Mouse (Mus musculus): ENCODE measurements around the gene Ece1.
"Not testable (repeated sequence)": the region's sequence is repeated elsewhere in the genome, so short reads cannot be mapped to it uniquely, and the experiment has no call there.

Ece1 gene

DNA sequence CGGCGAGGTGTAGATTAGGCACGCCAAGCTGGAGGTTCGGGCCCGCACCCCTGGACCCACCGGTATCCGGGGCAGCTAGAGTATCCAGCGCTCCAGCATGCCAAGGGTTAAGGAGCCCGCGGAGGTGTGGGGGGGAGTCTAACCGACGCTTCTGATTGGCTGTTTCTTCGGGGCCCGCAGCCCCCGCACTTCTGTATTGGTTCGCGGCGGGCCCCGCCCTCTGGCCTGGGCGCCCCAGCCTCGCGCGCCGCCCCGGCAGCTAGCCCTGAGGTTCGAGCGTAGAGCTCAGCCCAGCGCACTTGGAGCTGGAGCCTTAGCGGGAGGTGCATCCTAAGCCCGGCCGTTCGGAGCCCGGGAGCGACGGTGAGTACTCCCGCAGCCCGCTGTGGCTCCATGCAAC lies at the start of gene Ece1:
Gene Ece1, plus strand, starts transcription at position 219 of the 400 bp plus-strand sequence.
- DNase-seq (ENCODE audit: extremely low spot score, low spot score): peak; percentile 92

DNA sequence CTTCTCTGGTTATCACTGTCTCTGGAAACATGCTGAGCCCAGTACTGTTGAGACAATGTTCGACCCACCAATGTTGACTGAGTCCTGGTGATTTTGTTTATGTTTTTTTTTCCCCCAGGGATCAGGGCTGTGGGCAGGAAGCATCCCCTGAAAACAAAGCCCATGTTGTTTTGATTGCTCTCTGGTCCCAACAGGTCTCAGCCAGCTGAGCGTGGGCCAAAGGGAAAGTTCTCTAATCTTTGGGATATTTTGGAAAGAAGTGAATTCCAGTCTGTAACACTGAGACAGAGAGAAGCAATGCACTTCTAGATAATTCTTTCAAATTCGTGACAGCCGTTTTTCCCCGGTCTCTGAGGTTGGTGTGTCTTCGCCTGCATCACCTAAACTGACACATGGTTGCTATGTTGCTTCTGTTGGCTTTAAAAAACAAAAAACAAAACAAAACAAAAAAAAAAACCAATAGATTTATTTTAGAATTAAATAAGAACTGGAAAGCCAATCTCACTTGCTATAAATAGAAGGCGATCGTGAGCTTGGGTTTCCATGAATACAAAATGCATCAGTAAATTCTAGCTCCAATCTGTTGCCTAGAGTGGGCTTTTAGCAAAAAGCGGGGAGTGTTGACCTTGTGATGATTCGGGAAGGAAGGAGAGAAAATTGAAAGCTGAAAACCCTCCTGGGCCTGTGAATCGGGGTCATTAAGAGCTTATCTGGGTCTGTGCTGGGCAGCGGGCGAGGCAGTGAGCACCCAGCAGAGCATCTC lies 48.9 kb upstream of the Ece1 start:
- no peak for DNase-seq (ENCODE audit: extremely low spot score, low spot score)

GRCm38 (mm10) chr4:137814140-137814539 lies 47.9 kb upstream of the Ece1 start:
- DNase-seq (ENCODE audit: extremely low spot score, low spot score): no peak

DNA sequence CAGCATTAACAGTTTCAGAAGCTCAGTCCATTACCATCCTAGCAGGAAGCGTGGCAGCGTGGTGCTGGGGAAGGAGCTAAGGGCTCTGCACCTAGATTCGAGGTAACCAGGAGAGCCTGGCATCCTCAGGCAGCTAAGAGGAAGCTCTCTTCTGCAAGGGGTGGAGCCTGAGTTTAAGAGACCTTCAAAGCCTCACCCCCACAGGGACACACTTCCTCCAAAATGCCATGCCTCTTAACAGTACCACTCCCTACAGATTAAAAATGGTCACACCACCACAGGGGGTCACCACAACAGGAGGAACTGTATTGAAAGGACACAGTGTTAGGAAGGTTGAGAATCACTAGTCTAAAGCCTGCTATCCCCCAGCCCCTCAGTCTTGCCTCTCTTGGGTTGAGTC lies 46.6 kb upstream of the Ece1 start:
- DNase-seq (ENCODE audit: extremely low spot score, low spot score): no peak

DNA sequence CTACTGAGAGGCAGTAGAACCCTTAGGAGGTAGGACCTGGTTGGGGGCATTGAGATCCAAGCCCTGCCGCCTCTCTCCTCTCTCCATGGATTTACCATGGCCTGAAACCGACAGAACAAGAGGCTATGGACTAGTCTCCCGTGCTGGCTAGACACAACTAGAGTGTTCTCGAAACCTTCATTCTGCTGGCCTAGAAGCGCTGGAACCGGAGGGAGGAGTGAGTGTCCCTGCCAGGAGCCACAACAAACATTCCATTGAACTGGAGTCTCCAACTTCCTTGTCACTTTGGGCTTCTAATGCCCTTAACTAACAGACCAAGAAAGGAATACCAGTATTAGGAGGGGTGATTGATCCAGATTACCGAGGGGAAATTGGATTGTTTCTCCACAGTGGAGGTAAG lies 45.8 kb upstream of the Ece1 start:
- DNase-seq (ENCODE audit: extremely low spot score, low spot score): no peak

DNA sequence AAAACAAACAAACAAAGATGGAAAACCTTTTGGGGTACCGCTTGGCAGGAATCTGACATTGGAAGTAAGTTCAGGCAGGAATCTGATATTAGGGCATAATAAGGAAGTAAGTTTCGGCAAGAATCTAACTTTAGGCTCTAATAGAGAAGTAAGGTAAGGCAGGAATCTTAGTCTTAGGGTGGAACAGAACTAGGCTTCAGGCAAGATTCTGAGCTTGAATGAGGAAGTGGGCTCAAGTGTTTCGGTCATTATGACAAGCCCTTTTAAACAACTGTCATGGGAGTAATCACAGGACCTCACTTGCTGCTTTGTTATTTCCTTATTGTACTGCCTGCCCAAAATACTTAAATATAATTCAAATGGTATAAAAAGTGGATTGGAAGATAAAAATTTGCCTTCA lies 43.7 kb upstream of the Ece1 start:
- no peak for DNase-seq (ENCODE audit: extremely low spot score, low spot score)

DNA sequence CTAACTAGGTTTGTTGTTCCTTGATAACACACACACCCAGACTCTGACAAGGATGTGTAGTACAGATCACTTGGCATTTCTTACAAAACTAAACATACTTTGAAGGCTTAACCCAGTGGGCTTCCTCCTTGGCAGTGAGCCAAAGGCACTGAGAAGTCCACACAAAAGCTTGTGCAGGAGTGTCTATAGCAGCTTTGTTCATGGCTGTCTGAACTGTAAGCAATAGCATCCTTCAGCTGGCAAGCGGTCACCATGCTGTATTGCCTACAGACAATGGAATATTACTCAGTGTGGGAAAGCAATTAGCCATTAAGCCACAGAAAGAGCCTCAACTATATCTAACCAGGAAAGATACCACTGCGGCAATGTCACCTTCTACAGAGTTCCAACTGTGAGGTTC lies 42.5 kb upstream of the Ece1 start:
- no peak for DNase-seq (ENCODE audit: extremely low spot score, low spot score)

DNA sequence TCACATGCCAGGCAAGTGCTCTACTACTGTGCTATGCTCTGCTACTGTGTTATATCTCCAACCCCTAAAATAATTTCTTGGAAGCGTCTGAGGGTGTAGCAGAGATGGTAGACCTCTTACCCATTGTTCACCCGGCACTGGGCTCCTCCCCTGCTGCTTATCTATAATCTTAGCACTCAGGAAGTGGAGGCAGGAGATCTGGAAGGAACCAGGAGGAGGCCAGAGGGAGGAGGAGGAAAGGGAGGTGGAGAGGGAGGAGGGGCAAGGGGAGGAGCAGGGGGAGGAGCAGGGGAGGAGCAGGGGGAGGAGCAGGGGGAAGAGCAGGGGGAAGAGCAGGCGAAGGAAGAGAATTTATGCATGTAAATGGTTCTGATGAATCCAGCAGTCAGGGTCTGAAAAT lies 41.3 kb upstream of the Ece1 start:
- DNase-seq (ENCODE audit: extremely low spot score, low spot score): no peak

- DNase-seq (ENCODE audit: extremely low spot score, low spot score): no peak
Observed at GRCm38 (mm10) chr4:137822537-137822936, 39.5 kb upstream of the Ece1 start.

GRCm38 (mm10) chr4:137823542-137823941 lies 38.5 kb upstream of the Ece1 start:
- no peak for DNase-seq (ENCODE audit: extremely low spot score, low spot score)

DNA sequence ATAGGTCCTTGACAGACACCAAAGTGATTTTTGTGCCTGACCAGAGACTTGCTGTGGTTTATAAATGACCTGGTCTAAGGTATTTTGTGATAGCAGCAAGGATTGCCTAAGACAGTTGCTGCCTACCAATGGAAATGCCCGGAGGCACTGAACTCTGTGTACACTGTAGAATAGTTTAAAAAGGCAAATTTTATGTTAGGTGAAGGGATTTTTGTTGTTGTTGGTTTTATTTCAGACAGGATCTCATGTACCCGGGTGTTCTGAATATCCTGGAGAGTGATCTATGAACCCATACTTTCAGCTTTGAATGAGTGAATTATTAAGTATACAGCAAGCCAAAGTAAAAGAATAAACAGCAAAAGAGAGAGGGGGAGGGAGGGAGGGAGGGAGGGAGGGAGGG lies 37.2 kb upstream of the Ece1 start:
- no peak for DNase-seq (ENCODE audit: extremely low spot score, low spot score)

DNA sequence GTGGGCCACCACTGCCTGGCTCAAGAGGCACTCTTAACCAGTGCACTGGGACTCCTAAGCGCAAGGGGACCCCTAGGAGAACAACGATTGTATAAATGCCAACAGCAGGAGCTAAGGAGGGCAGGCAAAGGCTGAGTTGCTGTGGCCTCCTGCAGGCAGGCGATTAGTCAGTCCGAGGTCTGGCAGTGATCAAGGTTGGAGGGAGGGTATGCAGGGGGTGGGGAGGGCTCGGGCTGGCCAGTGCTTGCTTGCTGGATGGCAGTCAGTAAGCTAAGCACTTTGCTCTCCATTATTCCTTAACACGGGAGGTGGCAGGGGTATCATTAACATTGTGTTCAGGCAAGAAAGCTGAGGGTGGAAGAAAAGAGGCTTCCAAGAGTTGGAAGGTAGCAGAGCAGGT lies 31.7 kb upstream of the Ece1 start:
- DNase-seq (ENCODE audit: extremely low spot score, low spot score): no peak

DNA sequence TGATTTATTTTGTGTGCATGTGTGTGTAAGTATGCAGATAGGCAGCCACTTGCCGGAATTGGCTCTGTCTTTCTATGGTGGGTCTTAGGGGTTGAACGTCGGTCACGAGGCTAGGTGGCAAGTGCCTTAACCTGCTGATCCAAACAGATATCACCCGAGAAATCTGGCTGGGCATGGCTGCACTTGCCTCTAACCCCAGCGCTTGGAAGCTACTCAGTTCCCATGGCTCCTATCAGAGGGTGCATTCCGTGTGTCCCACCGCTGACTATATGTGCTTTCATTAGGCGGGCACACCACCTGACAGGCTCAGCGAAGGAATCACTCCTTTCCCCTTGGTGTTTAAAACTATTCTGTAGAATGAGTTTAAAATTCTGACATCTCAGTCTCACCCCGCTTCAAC lies 30.4 kb upstream of the Ece1 start:
- DNase-seq (ENCODE audit: extremely low spot score, low spot score): no peak

DNA sequence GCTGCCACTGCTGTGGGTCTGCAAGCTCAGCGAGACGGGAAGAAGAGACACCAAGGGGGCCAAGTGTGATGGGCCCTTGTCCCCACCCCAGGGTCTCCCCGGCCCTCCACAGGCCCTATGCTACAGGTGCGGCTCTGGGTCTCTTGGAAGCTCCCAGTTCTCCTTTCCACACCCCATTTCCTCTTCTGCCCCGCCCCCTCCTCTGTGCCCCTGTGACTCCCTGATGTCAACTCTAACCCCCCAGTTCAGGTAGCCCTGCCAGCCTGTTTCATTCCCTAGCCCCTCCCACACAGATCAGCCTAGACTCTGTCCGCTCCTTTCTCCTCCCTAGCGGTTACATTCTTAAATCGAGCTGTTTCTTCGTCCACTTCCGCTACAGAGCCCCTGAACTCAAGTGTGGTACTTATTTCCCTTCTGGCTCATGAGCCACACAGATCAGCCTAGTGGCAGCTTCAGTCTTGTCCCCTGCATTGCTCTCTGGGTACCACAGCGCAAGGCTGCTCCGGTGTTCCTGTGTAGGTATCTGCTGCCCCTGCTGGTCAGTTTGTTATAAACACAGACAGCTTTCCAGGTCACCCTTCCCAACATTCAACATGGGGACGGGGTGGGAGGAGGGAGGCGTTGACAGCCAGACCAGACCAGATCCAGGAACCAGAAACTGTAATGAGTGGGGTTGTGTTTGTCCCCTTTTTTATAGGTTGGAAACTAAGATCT lies 26.3 kb upstream of the Ece1 start:
- DNase-seq (ENCODE audit: extremely low spot score, low spot score): peak; percentile 72

- DNase-seq (ENCODE audit: extremely low spot score, low spot score): no peak
Observed at GRCm38 (mm10) chr4:137836741-137837140, 25.3 kb upstream of the Ece1 start.

DNA sequence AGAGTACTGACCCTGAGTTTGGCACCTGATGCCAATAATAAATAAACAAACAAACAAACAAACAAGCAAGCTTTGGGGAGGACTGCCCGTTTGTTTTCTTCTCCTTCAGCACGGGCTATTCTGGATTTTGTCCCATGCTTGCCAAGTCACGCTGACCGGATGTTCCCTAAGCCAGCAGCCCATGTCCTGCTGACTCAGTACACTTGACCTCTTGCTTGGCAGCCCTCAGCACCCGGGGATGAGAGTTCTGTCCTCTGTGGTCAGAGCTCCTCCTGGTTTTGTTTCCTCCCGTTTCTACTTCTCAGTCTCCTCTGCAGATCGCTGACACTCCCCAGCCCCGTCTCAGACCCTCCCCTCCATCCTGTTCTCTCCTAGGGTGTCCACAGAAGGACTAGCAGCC lies 24.2 kb upstream of the Ece1 start:
- DNase-seq (ENCODE audit: extremely low spot score, low spot score): no peak

GRCm38 (mm10) chr4:137838791-137839190 lies 23.2 kb upstream of the Ece1 start:
- DNase-seq (ENCODE audit: extremely low spot score, low spot score): no peak

DNA sequence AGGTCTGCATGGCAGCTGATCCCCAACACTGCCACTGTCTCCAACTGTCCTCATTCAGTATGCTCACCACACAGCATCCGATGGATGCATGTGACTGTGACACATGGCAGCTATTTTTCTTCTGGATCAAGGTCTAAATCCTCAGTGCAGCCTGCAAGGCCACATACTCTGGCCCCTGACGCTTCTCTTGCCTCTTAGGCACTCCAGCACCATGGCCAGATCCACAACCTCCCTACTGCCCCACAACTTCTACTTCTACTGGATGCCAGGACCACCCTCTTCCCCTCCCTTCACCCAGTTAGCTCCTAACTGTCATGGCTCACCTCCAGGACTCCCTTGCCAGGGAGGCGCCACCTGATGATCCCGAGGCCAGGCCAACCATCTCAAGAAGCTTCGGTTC lies 22.6 kb upstream of the Ece1 start:
- no peak for DNase-seq (ENCODE audit: extremely low spot score, low spot score)

GRCm38 (mm10) chr4:137844656-137845055 lies 17.4 kb upstream of the Ece1 start:
- peak; percentile 82 for DNase-seq (ENCODE audit: extremely low spot score, low spot score)

DNA sequence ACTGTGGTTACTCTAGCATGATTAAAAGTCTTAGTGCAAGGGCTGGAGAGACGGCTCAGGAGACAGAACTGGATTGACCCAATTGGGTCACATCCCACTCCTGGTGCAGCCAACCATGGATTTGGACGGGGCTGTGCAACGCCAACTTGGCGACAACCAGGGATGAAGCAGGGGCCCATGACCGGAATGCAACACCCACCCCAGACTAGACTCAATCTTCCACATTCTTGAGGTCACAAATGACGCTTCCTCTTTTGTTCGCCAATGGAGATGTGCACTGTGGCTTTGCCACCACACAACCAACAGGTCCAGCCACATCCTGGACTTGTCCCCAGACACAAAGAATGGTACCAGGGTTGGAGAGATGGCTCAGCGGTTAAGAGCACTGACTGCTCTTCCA lies 14.4 kb upstream of the Ece1 start:
- not testable (repeated sequence) for DNase-seq (ENCODE audit: extremely low spot score, low spot score)

DNA sequence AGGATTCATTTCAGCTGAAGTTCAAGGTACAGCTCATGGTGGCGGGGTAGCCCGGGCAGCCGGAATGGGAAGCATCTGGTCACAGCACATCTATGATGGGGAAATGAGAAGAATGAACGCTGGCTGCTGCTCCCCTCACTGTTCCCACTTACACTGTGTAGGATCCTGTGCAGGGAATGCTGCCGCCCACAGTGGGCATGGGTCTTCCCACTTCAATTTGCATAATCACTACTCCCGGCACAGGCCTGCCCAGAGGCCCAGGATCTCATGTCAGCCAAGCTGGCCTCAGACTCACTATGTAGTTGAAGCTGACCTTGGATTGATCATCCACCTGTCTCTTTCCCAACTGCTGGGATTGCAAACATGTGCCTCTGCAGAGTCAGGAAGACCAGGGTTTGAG lies 11.9 kb upstream of the Ece1 start:
- DNase-seq (ENCODE audit: extremely low spot score, low spot score): no peak

GRCm38 (mm10) chr4:137851484-137851883 lies 10.6 kb upstream of the Ece1 start:
- no peak for DNase-seq (ENCODE audit: extremely low spot score, low spot score)

DNA sequence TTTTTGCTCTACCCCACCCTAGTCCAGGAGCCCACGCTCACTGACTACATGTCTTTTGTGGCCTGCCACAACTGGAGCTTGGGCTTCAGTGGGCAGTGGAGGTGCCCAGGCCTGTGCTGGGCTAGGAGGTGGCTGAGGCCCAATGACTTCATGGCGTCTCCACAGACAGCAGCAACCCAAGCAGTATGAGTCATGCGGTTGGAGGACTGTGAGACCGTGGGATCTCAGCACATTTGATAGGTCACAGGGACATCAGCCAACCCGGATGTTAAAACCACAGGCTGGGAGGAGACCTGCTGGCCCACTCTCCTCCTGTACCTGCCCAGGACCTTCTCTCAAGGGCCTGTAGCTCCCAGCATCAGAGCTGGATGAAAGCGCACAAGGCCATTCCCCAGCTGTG lies 8.2 kb upstream of the Ece1 start:
- DNase-seq (ENCODE audit: extremely low spot score, low spot score): no peak

All from neural tube, embryonic 10.5 days (tissue).